Mouse (Mus musculus) embryonic fibroblast, embryonic 13.5 days (primary cell): ENCODE data around the gene Gpam.

ENCODE experiments used
- CTCF ChIP-seq: IDR thresholded peaks from 2 replicates; pipeline ENCODE4 v1.5.1; 2011; ENCODE audit warnings: mild to moderate bottlenecking, control low read depth, low read length, moderate library complexity, borderline replicate concordance; ENCODE audit not compliant: insufficient read depth
- POLR2A ChIP-seq: IDR thresholded peaks from 2 replicates; pipeline ENCODE4 v1.6.1; 2011; ENCODE audit warnings: low read depth, mild to moderate bottlenecking, control low read depth, low read length, moderate library complexity

GRCm38 (mm10) chr19:55117059-55117815 is 9.8 kb downstream of the Gpam start:
- no peak for TF ChIP-seq CTCF
- no peak for TF ChIP-seq POLR2A
